Mouse (Mus musculus) hindbrain, postnatal 0 days (tissue): ENCODE measurements around the gene Donson. TPM values are rescaled to one million over a fixed set of nuclear protein-coding genes. Genes with fewer than 3 reads are reported as not detected.
"Not testable (repeated sequence)": the region's sequence is repeated elsewhere in the genome, so short reads cannot be mapped to it uniquely, and the experiment has no call there.

Experiments
- ATAC-seq: fragments of 200-750 bp; cut with Nextera tagmentation; 2 replicates; pipeline ENCODE4 v1.8.0; 2017; ENCODE audit warnings: mild to moderate bottlenecking, moderate TSS enrichment, moderate library complexity
- DNase-seq: peaks from one replicate; pipeline ENCODE4 v3.0.0-alpha.2; 2015; ENCODE audit warnings: low spot score
- H3K27ac ChIP-seq: fragments of 300-500 bp; sonication (generic); 2 replicates; pipeline ENCODE4 v1.5.1; 2014; ENCODE audit warnings: mild to moderate bottlenecking
- H3K27me3 ChIP-seq: fragments of 300-500 bp; sonication (generic); 2 replicates; pipeline ENCODE4 v1.6.1; 2014; ENCODE audit warnings: low read length, mixed read lengths; ENCODE audit not compliant: insufficient read depth
- H3K36me3 ChIP-seq: fragments of 300-500 bp; sonication (generic); 2 replicates; pipeline ENCODE4 v1.6.1; 2014; ENCODE audit warnings: low read length, mixed read lengths; ENCODE audit not compliant: insufficient read depth
- H3K4me1 ChIP-seq: fragments of 300-500 bp; sonication (generic); 2 replicates; pipeline ENCODE4 v1.6.1; 2014; ENCODE audit warnings: antibody characterized with exemption, low read length, mixed read lengths; ENCODE audit not compliant: insufficient read depth
- H3K4me2 ChIP-seq: fragments of 300-500 bp; sonication (generic); 2 replicates; pipeline ENCODE4 v1.6.1; 2014; ENCODE audit warnings: low read depth, mild to moderate bottlenecking, low read length, moderate library complexity, mixed read lengths
- H3K4me3 ChIP-seq: fragments of 300-500 bp; sonication (generic); 2 replicates; pipeline ENCODE4 v1.5.1; 2014; ENCODE audit warnings: low read length
- H3K9ac ChIP-seq: fragments of 300-500 bp; sonication (generic); replicated peaks from 2 replicates; pipeline ENCODE4 v1.6.1; 2014; ENCODE audit warnings: mild to moderate bottlenecking, low read length, moderate library complexity, mixed read lengths
- H3K9me3 ChIP-seq: fragments of 300-500 bp; sonication (generic); 2 replicates; pipeline ENCODE4 v1.6.1; 2016; ENCODE audit warnings: low read length, mixed read lengths
- CTCF ChIP-seq: IDR thresholded peaks from 2 replicates; pipeline ENCODE4 v1.5.1; 2016; ENCODE audit warnings: antibody characterized with exemption, control low read depth, low read depth
- whole genome bisulfite sequencing: fragments of 180-500 bp; shearing (Covaris S2); extraction: QIAGEN DNeasy Blood & Tissue Kit; methylation state at CpG from one replicate; pipeline ENCODE4 v1.1.7; 2014; 5-methylcytosine and 5-hydroxymethylcytosine counted together
- polyA plus RNA-seq: library from polyadenylated mRNA; unstranded; fragments of >200 nt; fragmentation: Nextera tagmentation; extraction: Ambion mirVana; gene quantifications from 2 replicates; pipeline ENCODE4 v1.2.1, GENCODE M21; 2015
- total RNA-seq: library from RNA; depleted of rRNA; stranded (reverse); fragments of >200 nt; gene quantifications from 2 replicates; pipeline ENCODE4 v1.2.3, GENCODE M21; 2014

Gene Donson
- total and polyA plus RNA-seq, 2 experiments from 2014 or later = 15.3 to 20.4 TPM

GRCm38 (mm10) chr16:91646681-91647419, 41.7 kb downstream of the Donson start, which contains the start of gene Gart:
Gene Gart (minus strand): TSS chr16:91646952.
- H3K36me3 ChIP-seq = peaks cover 5% of the 10 kb centered on the region
- peak; percentile 88 for ATAC-seq
- H3K27me3 ChIP-seq = no peaks in the 10 kb centered on the region
- DNase-seq = peak; percentile 95
- peaks cover 7% of the 10 kb centered on the region; the same call in 1 of the 2 replicates for H3K4me1 ChIP-seq
- H3K4me2 ChIP-seq = peak within 1 kb of the TSS; percentile 76
- no peak for TF ChIP-seq CTCF
- peak within 1 kb of the TSS; percentile 81 for H3K4me3 ChIP-seq
- WGBS = under 1% methylated on average over 53 of the region's 59 CpGs
- no peaks in the 10 kb centered on the region for H3K9me3 ChIP-seq
- H3K9ac ChIP-seq = peak within 1 kb of the TSS; percentile 74
- H3K27ac ChIP-seq = peak within 1 kb of the TSS; percentile 97

DNA sequence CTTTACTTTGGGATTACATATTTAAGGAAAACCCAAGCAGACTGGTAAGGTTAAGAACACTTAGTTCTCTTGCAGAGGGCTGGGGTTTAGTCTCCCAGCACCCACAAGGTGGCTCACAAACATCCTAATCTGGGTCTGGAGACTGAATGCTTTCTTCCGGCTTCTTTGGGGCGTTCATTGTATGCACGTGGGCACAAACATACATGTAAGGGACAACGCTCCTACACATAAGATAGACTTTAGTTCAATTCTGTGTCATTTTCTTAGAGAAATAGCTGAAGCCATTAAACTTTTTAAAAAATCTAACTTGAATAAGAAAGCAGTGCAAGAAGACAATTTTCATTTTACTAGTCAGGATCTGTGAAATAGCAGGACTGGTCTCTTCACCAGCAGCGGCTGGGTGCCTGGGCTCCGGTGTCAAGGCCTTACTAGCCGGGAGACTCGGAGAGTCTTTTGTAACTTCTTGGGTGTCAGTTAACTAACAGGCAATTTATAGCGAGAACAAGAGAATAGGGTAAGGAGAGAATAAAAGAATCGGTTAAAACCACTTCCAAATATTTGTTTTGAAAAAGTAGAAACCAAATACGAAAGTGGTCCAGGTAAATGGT, 42.5 kb downstream of the Donson start:
- under 1% methylated on average over 11 of the region's 11 CpGs for WGBS
- ATAC-seq (no peak), DNase-seq (peak; percentile 20)
- Histone ChIP-seq H3K36me3 (no peaks in the 10 kb centered on the region; the same call in 1 of the 2 replicates), H3K4me2 (peak overlapping the region; percentile 76), H3K27ac (peak overlapping the region; percentile 97; the same call in 1 of the 2 replicates), H3K9ac (peak overlapping the region; percentile 74), H3K27me3 (no peaks in the 10 kb centered on the region), H3K9me3 (no peaks in the 10 kb centered on the region), H3K4me1 (peaks cover 7% of the 10 kb centered on the region; the same call in 1 of the 2 replicates), H3K4me3 (peak overlapping the region; percentile 81)
- peak; percentile 16; the same call in 1 of the 2 replicates for TF ChIP-seq CTCF

DNA sequence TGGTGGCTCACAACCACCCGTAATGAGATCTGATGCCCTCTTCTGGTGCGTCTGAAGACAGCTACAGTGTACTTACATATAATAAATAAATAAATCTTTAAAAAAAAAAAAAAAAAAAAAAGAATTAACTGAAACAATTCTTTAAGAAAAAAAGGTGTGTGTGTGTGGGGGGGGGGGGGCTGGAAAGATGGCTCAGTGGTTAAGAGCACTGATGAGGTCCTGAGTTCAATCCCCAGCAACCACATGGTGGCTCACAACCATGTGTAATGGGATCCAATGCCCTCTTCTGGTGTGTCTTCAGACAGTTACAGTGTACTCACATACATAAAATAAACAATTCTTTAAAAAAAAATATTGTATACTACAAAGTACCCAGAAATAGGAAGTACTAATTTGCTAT, 43.1 kb downstream of the Donson start:
- not testable (repeated sequence) for H3K4me2 ChIP-seq, H3K4me1 ChIP-seq, H3K27me3 ChIP-seq, H3K27ac ChIP-seq, H3K36me3 ChIP-seq, DNase-seq, H3K9me3 ChIP-seq, ATAC-seq, H3K4me3 ChIP-seq, H3K9ac ChIP-seq
- WGBS = no CpG with 5 or more reads among the region's 2 CpGs

DNA sequence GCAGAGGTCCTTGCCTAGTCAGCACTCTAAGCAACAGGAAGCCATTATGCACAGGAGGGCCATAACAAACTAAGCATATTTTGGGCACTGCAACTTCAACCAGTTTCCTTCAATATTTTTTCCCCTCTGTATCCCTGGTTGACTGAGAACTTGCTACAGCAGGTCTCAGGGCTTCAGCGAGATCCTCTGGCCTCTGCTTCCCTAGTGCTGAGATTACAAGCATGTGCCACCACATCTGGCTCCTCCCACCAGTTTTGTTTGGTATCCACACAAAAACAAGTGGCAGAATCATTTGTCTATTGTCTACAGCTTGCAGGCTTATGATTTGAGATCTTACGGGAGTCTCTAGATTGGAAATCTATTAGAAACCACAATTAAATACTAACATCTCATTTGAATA, 43.7 kb downstream of the Donson start:
- peaks cover 4% of the 10 kb centered on the region; the same call in 1 of the 2 replicates for H3K36me3 ChIP-seq
- no peak overlapping the region for H3K27ac ChIP-seq
- WGBS = 87% methylated on average over 2 of the region's 2 CpGs
- TF ChIP-seq CTCF = no peak
- no peaks in the 10 kb centered on the region for H3K9me3 ChIP-seq
- H3K4me1 ChIP-seq = peaks cover 4% of the 10 kb centered on the region; the same call in 1 of the 2 replicates
- no peaks in the 10 kb centered on the region for H3K27me3 ChIP-seq
- H3K9ac ChIP-seq = no peak overlapping the region
- H3K4me3 ChIP-seq = no peak overlapping the region
- DNase-seq (no peak), ATAC-seq (no peak)
- H3K4me2 ChIP-seq = no peak overlapping the region

DNA sequence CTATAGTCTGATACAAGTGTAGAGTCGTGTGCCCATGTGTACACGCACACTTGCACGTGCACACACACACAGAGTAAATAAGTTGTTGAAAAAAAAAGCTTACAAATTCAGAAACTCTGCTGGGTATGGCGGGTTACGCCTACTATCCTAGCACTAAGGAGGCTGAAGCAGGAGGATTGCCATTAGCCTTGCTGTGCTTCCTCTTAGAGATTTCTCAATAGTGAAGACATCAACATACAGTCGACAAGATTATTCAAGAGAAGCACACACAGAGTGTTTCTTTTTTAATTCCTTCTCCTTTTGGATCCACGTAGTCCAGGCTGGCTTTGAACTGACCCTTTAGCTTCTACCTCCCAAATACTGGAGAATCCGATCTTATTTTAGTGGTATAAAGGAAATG, 48.4 kb downstream of the Donson start:
- H3K9me3 ChIP-seq = no peaks in the 10 kb centered on the region
- H3K27ac ChIP-seq = no peak overlapping the region
- no peak overlapping the region for H3K4me3 ChIP-seq
- no peak overlapping the region for H3K9ac ChIP-seq
- no peaks in the 10 kb centered on the region for H3K27me3 ChIP-seq
- H3K4me1 ChIP-seq = no peaks in the 10 kb centered on the region
- ATAC-seq (no peak), DNase-seq (no peak)
- no peak for TF ChIP-seq CTCF
- WGBS = 98% methylated on average over 8 of the region's 8 CpGs
- no peak overlapping the region for H3K4me2 ChIP-seq
- peaks cover 38% of the 10 kb centered on the region for H3K36me3 ChIP-seq

GRCm38 (mm10) chr16:91639636-91640035, 48.9 kb downstream of the Donson start:
- no peaks in the 10 kb centered on the region for H3K27me3 ChIP-seq
- no peak for TF ChIP-seq CTCF
- H3K4me2 ChIP-seq = no peak overlapping the region
- H3K9me3 ChIP-seq = no peaks in the 10 kb centered on the region
- no peak overlapping the region for H3K27ac ChIP-seq
- no peak overlapping the region for H3K9ac ChIP-seq
- ATAC-seq = no peak
- no peaks in the 10 kb centered on the region for H3K4me1 ChIP-seq
- H3K4me3 ChIP-seq = no peak overlapping the region
- DNase-seq = no peak
- H3K36me3 ChIP-seq = peaks cover 42% of the 10 kb centered on the region
- WGBS = 97% methylated on average over 2 of the region's 2 CpGs

DNA sequence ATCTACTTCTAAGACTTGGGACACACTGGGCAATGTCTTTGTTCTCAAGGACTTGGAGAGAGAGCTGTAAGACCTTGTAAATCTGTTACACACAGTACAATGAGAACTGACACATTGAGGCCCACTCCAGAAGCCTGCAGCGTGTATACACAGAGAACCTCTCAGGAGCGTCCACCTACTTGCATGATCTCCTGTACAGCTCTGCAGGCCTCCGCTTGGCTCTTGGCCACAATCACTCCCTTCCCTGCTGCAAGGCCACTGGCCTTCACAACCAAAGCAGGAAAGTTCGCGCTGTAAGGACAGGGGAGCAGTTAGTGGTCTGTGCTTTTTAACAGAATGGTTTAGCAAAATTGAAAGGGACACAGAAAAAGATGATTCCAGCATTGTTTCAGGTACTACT, 49.4 kb downstream of the Donson start:
- Histone ChIP-seq H3K4me1 (no peaks in the 10 kb centered on the region), H3K9me3 (no peaks in the 10 kb centered on the region), H3K27me3 (no peaks in the 10 kb centered on the region), H3K36me3 (peaks cover 42% of the 10 kb centered on the region), H3K4me3 (no peak overlapping the region), H3K27ac (no peak overlapping the region), H3K9ac (no peak overlapping the region), H3K4me2 (no peak overlapping the region)
- no peak for ATAC-seq
- WGBS = 91% methylated on average over 5 of the region's 5 CpGs
- no peak for TF ChIP-seq CTCF
- DNase-seq = no peak
